Mouse (Mus musculus) forebrain, embryonic 11.5 days (tissue): ENCODE measurements around the gene Hrasls5. TPM values are rescaled to one million over a fixed set of nuclear protein-coding genes. Genes with fewer than 3 reads are reported as not detected.

Experiments used
- ATAC-seq: fragments of 200-750 bp; cut with Nextera tagmentation; replicated peaks from 2 replicates; pipeline ENCODE4 v1.8.0; 2017; ENCODE audit warnings: moderate TSS enrichment; ENCODE audit not compliant: low FRiP score
- DNase-seq: peaks from one replicate; pipeline ENCODE4 v3.0.0-alpha.2; 2017; ENCODE audit warnings: low spot score
- H3K27ac ChIP-seq: fragments of 300-500 bp; sonication (generic); 2 replicates; pipeline ENCODE4 v1.5.1; 2014; ENCODE audit warnings: low read depth, low read length
- H3K27me3 ChIP-seq: fragments of 300-500 bp; sonication (generic); 2 replicates; pipeline ENCODE4 v1.6.1; 2014; ENCODE audit warnings: mild to moderate bottlenecking, low read length, mixed read lengths; ENCODE audit not compliant: control insufficient read depth, insufficient read depth
- H3K36me3 ChIP-seq: fragments of 300-500 bp; sonication (generic); 2 replicates; pipeline ENCODE4 v1.6.1; 2014; ENCODE audit warnings: mild to moderate bottlenecking, low read length, moderate library complexity, mixed read lengths; ENCODE audit not compliant: control insufficient read depth, insufficient read depth
- H3K4me1 ChIP-seq: fragments of 300-500 bp; sonication (generic); replicated peaks from 2 replicates; pipeline ENCODE4 v1.6.1; 2014; ENCODE audit warnings: low read length, mixed read lengths; ENCODE audit not compliant: control insufficient read depth, insufficient read depth
- H3K4me2 ChIP-seq: fragments of 300-500 bp; sonication (generic); 2 replicates; pipeline ENCODE4 v1.6.1; 2014; ENCODE audit warnings: low read depth, mild to moderate bottlenecking, low read length, moderate library complexity, mixed read lengths; ENCODE audit not compliant: severe bottlenecking
- H3K4me3 ChIP-seq: fragments of 300-500 bp; sonication (generic); 2 replicates; pipeline ENCODE4 v1.5.1; 2014; ENCODE audit warnings: low read depth, low read length
- H3K9ac ChIP-seq: fragments of 300-500 bp; sonication (generic); 2 replicates; pipeline ENCODE4 v1.6.1; 2014; ENCODE audit warnings: low read length
- H3K9me3 ChIP-seq: fragments of 300-500 bp; sonication (generic); 2 replicates; pipeline ENCODE4 v1.6.1; 2016; ENCODE audit warnings: low read length, mixed read lengths; ENCODE audit not compliant: control insufficient read depth
- WGBS: fragments of 180-500 bp; shearing (Covaris S2); extraction: QIAGEN DNeasy Blood & Tissue Kit; methylation state at CpG from one replicate; pipeline ENCODE4 v1.1.7; 2014; 5-methylcytosine and 5-hydroxymethylcytosine counted together
- polyA plus RNA-seq: library from polyadenylated mRNA; unstranded; fragments of >200 nt; fragmentation: Nextera tagmentation; extraction: Ambion mirVana; gene quantifications from 2 replicates; pipeline ENCODE4 v1.2.1, GENCODE M21; 2014

Hrasls5 gene
- polyA plus RNA-seq, 1 experiment from 2014 or later = not detected

DNA sequence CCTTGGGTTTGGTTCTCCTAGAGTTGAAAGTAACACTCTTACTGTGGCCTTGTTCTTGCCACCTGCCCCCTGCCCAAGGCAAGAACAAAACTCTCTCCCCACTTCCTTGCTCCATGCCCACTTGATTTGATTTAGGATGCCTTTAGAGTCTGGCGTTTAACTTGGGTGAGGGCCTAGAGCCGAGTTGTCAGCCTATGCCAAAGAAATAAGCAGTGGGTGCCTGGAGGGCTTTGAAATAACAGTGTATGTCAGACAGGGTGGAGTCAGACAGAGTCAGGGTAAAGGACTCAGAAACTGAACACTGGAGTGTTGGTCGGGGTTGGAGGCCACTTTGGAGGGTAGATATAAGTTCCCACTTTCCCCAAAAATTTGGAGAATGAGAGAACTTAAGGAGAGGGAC lies 4.7 kb downstream of the Hrasls5 start:
- H3K27me3 ChIP-seq = peaks cover 3% of the 10 kb centered on the region
- 59% methylated on average over 3 of the region's 3 CpGs for WGBS
- 0 out of 2 replicates have a peak, but pooled peaks have one; percentile 6 for ATAC-seq
- H3K4me1 ChIP-seq = peaks cover 4% of the 10 kb centered on the region; the same call in 1 of the 2 replicates
- no peak overlapping the region for H3K27ac ChIP-seq
- no peaks in the 10 kb centered on the region for H3K36me3 ChIP-seq
- no peak overlapping the region for H3K4me2 ChIP-seq
- H3K9me3 ChIP-seq = no peaks in the 10 kb centered on the region
- DNase-seq = no peak
- H3K9ac ChIP-seq = no peak overlapping the region
- H3K4me3 ChIP-seq = no peak overlapping the region

DNA sequence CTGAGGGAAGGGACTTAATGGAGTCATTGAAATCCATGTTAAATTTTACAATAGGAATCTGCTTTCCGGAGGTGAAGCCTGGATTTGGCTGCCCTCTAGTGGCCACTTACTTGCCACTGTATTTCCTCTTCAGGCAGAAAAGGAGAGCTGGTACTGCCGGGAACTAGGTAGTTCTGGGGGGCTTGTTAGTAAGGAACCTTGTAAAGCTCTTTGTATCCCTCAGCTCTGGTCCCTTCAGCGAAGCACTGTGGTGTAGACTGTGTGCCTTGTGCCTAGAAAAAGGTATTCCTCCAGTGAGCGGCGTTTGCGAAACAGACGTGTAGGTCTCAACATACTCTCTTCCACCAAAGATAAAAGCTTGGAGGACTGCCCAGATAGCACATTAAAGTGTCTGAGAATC lies 5.4 kb downstream of the Hrasls5 start:
- Histone ChIP-seq H3K4me2 (no peak overlapping the region), H3K27me3 (no peaks in the 10 kb centered on the region; the same call in none of the 2 replicates), H3K36me3 (no peaks in the 10 kb centered on the region), H3K4me1 (no peaks in the 10 kb centered on the region), H3K27ac (no peak overlapping the region), H3K9me3 (no peaks in the 10 kb centered on the region), H3K4me3 (no peak overlapping the region), H3K9ac (no peak overlapping the region)
- DNase-seq (peak; percentile 82), ATAC-seq (peak; percentile 51; the same call in 1 of the 2 replicates)
- 44% methylated on average over 7 of the region's 7 CpGs for WGBS

DNA sequence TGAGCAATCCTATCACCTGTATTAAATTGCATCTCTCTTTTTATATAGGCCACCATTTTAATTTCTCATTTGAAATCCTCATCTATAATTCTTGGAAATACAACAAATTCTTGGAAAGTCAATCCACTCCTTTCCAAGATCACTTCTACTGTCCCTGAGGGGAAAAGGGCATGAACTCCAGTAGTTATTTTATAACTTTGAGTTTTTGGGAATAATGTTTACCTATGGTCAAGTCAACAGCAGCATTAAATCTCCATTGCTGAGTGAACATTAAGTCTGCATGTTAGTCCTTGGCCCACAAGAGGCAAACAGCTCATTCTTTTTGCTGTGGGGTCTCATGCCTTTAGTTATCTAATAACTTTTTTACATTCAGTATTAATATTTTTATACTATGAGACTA lies 20.7 kb downstream of the Hrasls5 start:
- H3K9ac ChIP-seq = no peak overlapping the region
- H3K4me2 ChIP-seq = no peak overlapping the region
- no peaks in the 10 kb centered on the region for H3K4me1 ChIP-seq
- H3K9me3 ChIP-seq = no peaks in the 10 kb centered on the region
- DNase-seq (no peak), ATAC-seq (no peak)
- no peak overlapping the region for H3K4me3 ChIP-seq
- H3K27me3 ChIP-seq = no peaks in the 10 kb centered on the region
- no peak overlapping the region for H3K27ac ChIP-seq
- H3K36me3 ChIP-seq = no peaks in the 10 kb centered on the region

DNA sequence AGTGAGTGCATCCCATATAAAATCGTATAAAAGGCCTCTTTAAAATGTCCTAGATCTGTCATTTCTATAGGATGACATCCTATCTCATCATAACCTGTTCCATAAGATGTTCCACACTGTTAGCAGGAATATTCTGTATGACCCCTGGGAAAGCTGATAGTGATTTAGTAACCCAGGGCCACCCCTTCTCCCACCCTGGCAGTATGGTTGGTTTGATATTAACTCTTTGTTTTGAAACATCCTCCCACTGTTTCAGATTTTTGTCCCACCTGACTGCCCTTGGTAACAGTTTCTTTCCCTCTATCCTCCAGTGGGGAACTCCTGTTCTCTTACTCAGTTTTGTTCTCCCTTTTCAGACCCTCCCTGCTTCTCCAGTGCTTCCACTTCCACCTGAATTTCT lies 21.4 kb downstream of the Hrasls5 start:
- H3K36me3 ChIP-seq = no peaks in the 10 kb centered on the region
- no peak overlapping the region for H3K4me3 ChIP-seq
- no peaks in the 10 kb centered on the region for H3K27me3 ChIP-seq
- 88% methylated on average over 1 of the region's 1 CpGs for WGBS
- no peaks in the 10 kb centered on the region for H3K9me3 ChIP-seq
- no peak overlapping the region for H3K4me2 ChIP-seq
- ATAC-seq (no peak), DNase-seq (no peak)
- H3K27ac ChIP-seq = no peak overlapping the region
- no peaks in the 10 kb centered on the region for H3K4me1 ChIP-seq
- H3K9ac ChIP-seq = no peak overlapping the region

DNA sequence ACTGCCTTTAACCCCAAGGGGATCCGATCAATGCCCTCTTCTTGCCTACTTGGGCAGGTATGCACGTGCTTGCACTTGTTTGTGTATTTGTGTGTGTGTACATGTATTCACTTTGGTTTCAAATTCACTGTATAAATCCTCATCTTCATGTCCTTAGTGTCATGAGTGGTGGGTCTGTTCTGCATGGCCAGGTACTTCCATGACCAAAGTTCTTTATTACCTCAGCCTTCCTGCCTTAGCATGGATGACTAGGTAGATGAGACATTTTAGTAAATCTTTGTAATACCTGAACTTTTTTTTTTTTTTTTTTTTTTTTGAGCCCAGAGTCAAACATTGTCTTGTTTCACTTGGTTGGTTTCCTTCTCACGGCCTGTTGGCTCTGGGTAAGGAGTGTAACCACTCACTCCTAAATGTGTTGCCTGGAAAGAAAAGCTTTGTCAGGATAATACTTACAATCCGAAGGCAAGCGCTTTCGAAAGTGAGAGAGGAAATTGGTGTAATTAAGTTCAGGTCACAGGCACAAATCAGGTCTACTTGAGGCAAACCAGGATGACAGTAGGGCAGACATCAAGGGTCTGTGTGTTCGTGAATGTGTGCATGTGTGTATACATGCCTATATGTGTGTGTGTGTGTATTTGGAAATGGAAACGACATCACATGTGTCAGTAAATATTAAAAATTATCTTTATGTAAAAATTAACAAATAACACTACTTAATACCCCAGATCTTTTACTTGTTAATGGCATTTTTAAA lies 36.7 kb downstream of the Hrasls5 start:
- Histone ChIP-seq H3K4me3 (no peak overlapping the region), H3K36me3 (no peaks in the 10 kb centered on the region), H3K9me3 (no peaks in the 10 kb centered on the region), H3K27me3 (no peaks in the 10 kb centered on the region), H3K9ac (no peak overlapping the region), H3K4me2 (no peak overlapping the region), H3K4me1 (no peaks in the 10 kb centered on the region), H3K27ac (no peak overlapping the region)
- ATAC-seq = no peak
- WGBS = 83% methylated on average over 8 of the region's 8 CpGs
- no peak for DNase-seq

DNA sequence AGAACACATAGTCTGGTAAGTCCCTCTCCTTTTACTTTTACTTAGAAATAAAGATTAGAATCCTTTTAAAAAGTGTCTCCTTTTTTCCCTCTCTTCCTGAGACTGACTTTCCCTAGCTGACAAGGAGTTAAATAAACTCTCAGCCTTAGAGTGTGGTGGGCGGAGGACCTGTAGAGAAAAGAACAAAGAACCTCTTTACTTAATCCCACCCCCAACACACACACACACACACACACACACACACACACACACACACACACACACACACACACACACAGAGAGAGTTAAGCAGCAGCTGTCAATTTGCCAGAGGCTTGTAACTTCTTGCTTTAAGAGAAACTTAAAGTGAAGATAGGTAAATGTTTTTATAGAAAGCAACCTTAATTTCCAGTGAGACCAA lies 59.7 kb downstream of the Hrasls5 start:
- Histone ChIP-seq H3K27ac (no peak overlapping the region), H3K4me1 (no peaks in the 10 kb centered on the region), H3K36me3 (no peaks in the 10 kb centered on the region), H3K9ac (no peak overlapping the region), H3K4me3 (no peak overlapping the region), H3K4me2 (no peak overlapping the region), H3K9me3 (no peaks in the 10 kb centered on the region), H3K27me3 (no peaks in the 10 kb centered on the region)
- no peak for ATAC-seq
- DNase-seq = no peak
- 0% methylated on average over 1 of the region's 1 CpGs for WGBS

DNA sequence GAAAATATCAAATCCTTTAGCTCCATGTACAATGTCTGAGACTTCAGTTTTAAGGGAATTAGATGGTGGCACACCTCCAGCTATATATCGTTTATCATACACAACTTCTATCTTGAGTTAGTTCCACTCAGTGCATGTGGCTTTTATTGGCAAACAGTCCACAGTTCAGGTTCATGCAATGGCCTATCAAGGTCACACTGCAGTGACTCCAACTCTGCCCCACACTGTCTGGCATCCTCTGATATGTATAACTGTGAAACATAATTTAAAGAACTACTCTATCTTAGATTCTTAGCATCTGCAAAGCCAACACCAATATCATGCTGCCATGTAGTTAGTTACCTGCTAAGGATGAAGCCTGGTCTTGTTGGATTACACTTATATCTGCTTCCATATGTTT lies 75.6 kb downstream of the Hrasls5 start:
- Histone ChIP-seq H3K4me2 (no peak overlapping the region), H3K4me1 (no peaks in the 10 kb centered on the region), H3K9me3 (no peaks in the 10 kb centered on the region), H3K27ac (no peak overlapping the region), H3K27me3 (no peaks in the 10 kb centered on the region), H3K4me3 (no peak overlapping the region), H3K9ac (no peak overlapping the region), H3K36me3 (no peaks in the 10 kb centered on the region)
- ATAC-seq (no peak), DNase-seq (no peak)
- 86% methylated on average over 1 of the region's 1 CpGs for WGBS

Other genes with a start within 250 kb of the Hrasls5 start
- gene Spindoc, start 229.5 kb upstream of the Hrasls5 start, polyA plus RNA-seq = 39.9 and 52.0 TPM in 2 replicates
- gene 2700081O15Rik, start 194.9 kb upstream of the Hrasls5 start, polyA plus RNA-seq = 11.5 and 14.2 TPM in 2 replicates
- 268 and 273 TPM in 2 replicates for gene Rtn3, start 129.3 kb upstream of the Hrasls5 start, polyA plus RNA-seq
- gene Atl3, start 118.5 kb upstream of the Hrasls5 start, polyA plus RNA-seq = 9.8 and 10.3 TPM in 2 replicates
- 3.8 and 4.4 TPM in 2 replicates for gene Pla2g16, start 55.1 kb upstream of the Hrasls5 start, polyA plus RNA-seq
- 0.07 TPM in 1 of 2 replicates, not detected in the other for gene Lgals12, start 5.3 kb upstream of the Hrasls5 start, polyA plus RNA-seq
- not detected in 2 replicates for gene Slc22a19, start 98.8 kb downstream of the Hrasls5 start, polyA plus RNA-seq
- not detected in 2 replicates for gene Slc22a26, start 190.1 kb downstream of the Hrasls5 start, polyA plus RNA-seq